Mouse (Mus musculus) kidney, postnatal 36 days (tissue): ENCODE results near the gene Wnt1.

Experiments
- DNase-seq, 2 experiments: peaks; one replicate each; pipeline ENCODE4 v3.0.0; 2021 to 2022; ENCODE audit warnings: mixed read lengths in 2 of 2

Gene Wnt1

GRCm38 (mm10) chr15:98839161-98839560 is 49.5 kb downstream of the Wnt1 start:
- no peak for DNase-seq

DNA sequence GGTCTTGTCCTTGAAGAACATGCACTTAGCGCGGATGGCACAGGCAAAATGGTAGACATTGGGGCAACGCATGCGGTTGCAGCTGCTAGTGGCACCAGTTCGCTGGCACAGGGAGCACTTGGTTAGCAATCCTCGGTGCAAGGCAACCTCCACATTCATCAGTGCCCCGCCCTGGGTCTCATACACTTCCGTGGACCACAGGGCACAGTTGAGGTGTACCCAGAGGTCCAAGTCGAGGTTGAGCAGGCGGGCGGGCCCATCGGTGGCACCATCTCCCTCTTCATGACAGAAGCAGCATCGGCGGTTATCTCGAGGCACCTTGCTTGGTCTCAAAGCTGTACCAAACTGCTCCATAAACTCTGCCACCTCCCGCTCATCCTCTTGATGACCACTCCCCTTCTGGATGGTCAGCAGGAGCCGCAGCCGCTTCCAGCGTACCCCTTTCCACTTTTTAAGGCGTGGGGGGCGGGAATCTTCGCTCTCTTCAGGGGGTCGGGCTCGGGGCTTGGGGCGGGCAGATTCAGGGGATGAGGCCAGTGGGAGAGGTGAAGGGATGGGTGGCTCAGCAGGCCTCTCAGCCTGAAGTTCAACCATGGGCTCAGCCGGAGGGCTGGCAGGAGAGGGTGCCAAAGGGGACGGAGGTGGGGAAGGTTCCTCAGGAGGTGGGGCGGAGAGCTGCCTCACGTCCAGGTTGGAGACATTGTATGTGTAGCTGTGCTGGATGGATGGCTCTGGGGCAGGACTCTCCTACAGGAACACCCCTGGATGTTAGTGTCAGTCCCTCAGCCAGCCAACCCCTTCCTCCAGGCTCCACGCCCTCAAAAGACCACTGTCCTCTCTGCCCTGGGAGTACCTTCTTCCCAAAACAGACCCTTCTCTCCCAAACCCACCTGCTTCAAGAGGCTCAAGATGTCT is 50.3 kb downstream of the Wnt1 start:
- DNase-seq = no peak
